Mouse (Mus musculus): ENCODE measurements around the gene Pfpl.

The Pfpl gene

DNA sequence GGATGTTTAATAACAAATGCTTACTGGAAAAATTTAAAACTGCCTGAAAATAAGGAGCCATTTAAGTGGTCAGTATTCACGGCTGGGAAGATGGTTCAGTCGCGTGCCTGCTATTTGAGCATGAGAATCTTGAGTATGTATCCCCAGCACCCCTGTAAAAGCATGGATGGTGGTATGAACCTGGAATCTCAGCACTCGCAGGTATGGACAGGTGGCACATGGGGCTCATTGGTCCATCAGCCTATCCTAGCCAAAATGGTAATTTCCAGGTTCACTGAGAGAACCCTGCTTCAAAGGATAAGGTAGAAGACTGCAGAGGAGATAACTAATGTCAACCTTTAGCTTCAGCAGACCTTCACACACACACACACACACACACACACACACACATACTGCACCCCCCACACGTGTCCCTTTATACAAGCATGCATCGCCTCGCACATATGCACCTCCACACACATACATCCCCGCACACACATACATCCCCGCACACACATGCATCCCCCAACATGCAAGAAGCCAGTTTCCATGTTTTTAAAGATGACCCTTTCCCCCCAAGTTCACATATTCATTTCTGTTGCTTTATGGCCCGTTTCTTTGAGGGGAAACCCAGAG, 37.9 kb downstream of the Pfpl start:
- peak; percentile 82 for DNase-seq

DNA sequence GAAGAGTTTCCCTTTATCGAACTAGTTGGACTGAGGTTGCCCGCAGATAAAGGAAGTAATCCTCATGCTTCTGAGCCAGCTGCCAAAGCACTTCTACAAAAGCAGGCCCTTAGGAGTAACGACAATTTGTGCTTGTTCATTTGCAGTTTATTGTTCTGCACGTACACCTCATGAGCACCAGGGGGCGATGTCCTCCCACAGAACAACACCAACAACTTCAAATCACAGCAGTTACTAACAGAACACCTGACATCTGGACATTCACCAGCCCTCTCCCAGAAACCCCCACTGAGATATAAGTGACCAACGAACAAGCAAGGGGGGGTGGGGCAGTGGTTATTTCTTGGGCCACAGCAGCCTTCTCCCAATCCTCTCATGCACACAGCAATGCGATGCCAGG, 38.5 kb downstream of the Pfpl start:
- DNase-seq, result peak; percentile 96

DNA sequence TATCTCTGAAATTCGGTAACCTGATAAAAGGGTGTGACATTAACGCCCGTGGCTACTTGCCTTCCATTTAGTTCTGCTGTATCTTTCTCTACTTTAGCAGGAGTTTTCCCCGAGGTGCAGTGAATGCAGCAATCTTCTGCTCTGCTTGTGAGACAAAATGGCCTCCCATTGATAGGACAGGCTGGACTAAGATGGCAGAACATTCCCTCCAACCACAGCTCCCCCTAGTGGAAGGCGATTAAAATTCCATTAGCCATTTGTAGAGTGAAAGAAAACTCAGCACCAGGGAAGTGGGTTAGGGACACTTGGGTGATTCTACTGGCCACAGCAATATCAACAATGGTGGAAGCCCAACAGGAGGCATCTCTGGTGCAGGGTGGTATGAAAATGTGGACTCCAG, 39.7 kb downstream of the Pfpl start:
- peak; percentile 86 for DNase-seq

DNA sequence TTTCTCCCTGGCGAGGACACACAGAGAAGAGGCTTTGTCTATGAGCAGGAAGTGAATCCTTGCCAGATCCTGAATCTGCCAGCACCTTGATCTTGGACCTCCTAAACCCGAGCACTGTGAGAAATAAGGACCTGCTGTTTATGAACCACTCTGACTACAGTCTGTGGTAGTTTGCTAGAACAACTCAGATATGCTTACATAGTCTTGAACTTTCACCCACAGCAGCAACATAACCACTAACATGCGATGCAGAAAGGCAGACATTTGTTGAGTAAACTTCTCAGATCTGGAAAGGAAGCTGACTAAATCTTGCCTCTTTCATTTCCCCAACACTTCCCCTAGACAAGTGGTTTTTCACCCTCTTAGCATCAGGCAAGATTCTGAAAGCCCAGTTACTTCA, 44.2 kb downstream of the Pfpl start:
- DNase-seq, result peak; percentile 86

DNA sequence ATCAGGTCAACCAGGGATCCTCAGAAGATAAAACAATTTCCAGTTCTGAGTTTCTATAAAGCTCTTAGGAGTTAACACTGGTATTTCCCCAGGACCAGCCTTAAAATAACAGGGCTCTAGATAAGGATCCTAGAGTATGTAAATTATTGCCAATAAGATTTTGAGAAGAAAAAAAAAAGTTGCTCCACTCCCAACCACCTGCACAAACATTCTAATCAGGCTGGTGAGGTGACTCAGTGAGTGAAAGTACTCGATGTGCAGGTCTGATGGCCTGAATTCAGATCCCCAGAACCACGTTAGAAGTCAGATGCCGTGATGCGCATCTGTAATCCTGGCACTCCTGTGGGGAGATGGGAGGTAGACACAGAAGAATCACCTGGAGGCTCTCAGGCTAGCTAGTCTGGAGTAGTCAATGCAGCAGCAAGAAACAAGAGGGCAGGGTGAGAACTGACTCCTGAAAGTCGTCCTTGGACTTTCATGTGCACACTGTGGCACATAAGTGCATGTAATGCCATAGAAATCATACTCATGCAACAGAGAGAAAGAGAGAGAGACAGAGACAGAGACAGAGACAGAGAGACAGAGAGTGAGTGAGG, 44.8 kb downstream of the Pfpl start:
- peak; percentile 89 for DNase-seq

DNA sequence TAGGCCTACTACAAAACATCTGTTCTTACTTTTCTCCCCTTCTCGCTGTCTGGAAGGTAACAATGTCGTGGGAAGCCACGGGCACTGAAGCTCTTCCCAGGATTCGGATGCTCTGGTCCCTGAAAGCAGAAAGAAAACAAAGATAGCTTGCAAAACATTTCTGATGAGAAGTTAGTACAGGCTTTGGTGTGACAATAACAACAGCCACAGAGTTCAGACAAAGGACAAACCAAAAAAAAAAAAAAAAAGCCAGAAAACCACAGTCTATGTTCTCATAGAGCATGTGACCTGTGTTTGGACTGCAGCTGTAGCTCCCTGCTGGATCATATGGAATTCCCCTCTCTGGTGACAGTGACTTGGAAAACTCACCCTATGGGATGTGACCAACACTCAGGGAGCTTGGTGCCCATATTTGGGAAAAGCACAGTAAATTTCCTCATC, 45.5 kb downstream of the Pfpl start:
- peak; percentile 82 for DNase-seq

DNA sequence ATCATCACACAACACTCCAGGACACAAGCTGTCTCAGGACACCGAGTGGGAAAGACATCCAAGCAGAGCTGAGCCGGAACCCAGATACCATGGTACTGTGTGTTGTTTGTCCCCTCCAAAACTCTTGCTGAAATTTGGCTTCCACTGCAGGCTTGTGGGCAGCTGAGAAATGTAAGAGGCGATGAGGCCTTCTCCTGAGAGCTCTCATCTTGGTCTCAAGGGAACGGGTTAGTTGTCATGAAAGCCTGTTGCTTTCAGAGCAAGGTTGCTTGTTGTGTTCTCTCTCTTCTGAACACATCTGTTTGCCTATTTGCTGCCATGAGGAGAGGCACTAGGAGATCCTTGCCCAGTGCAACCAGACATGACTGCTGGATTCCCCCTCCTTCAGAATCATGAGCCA, 46.2 kb downstream of the Pfpl start:
- peak; percentile 89 for DNase-seq

DNA sequence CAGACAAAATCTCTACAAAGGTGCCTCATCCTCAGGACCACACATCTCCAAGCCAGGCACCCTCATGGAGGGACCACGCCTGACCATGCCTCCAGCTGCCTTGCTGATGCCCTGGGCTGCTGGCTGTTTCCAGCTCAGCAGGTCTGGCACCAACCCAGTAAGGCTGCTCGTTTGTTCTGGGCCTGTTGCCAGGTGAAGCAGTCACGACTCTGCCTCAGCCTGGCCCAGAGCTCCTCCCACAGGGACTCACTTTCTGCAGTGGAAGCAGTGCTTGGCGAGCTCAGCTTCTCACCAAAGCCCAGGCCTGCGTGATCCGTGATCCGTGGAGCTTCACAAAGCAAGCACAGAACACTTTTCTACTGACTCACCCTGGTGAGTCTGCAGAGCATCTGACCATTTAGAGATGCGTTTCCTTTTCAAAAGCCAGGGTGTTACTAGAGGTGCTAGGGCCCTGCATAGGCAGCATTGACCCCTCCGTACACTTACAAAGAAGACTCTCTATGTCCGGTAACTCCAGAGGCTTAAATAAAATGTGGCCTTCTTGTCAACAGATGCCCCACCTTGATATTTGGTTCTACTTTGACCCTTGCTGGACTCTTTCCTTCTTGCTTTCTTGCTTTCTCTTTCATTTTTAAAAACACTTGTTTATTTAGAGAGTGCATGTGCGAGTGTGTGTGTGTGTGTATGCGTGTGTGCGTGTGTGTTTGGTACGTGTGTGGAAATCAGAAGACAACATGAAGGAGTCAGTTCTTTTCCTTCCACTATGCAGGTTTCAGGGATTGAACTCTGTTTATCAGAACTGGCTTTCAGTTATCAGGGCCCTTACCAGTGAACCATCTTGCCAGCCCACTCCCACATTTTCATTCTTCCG, 47.9 kb downstream of the Pfpl start:
- peak; percentile 99 for DNase-seq

DNA sequence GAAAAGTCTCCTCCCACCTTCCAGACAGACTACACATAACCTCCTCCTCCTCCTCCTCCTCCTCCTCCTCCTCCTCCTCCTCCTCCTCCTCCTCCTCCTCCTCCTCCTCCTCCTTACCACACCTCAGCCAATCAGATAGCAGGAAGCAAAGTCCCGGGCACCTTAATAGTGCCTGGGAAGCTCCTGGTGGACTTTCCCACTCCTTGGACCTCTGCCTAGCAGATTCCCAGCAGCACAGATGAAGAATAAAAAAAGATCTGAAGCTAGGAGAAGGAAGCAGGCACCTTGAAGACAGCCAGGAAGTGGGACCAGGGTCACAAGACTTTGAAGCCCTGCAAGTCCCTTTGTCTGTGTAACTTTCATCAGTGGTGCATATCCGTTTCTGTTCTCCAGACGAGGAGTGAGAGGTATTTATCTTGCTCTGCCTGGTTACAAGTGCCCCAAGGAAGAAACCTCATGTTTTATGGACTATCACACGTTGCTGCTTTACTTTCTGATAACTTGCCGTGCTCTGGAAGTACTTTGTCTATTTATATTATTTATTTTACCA, 49.1 kb downstream of the Pfpl start:
- DNase-seq, result peak; percentile 87

DNA sequence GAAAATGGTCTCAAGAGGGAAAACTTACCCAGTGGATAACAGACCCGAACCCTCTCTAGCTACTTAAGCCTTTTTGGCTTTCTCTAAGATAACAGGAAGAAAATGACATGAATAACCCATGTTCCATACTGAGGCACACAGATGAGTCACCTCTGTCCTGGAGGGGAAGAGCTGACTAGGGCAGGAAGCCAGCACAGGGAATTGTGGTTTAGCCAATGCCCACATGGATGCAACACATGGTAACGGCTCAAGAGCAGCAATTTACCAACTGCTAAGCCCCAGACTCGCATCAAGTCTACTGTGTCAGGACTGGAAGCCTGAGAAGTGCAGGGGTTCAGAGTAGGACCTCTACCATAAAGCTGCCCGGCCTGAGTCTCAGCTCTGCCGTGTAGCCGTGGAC, 50.7 kb downstream of the Pfpl start:
- peak; percentile 46 for DNase-seq

Data from heart, adult 11 months (tissue).